Mouse (Mus musculus) liver, postnatal 0 days (tissue): ENCODE measurements around the gene Glra3.

Experiments
- CTCF ChIP-seq: sonication (generic); IDR thresholded peaks from 2 replicates; pipeline ENCODE4 v1.5.1; 2016; ENCODE audit warnings: antibody characterized with exemption, low read depth
- EP300 ChIP-seq: IDR thresholded peaks from 2 replicates; pipeline ENCODE4 v1.6.1; 2016; ENCODE audit warnings: antibody characterized with exemption, low read depth, mild to moderate bottlenecking

- no peak for TF ChIP-seq CTCF
- TF ChIP-seq EP300 = no peak
Observed at GRCm38 (mm10) chr8:56151574-56151973, 211.3 kb downstream of the Glra3 start.
